Mouse (Mus musculus) intestine, postnatal 0 days (tissue): Measurements from ENCODE around the gene Zc3h7a. TPM values are rescaled to one million over a fixed set of nuclear protein-coding genes. Genes with fewer than 3 reads are reported as not detected.
"Not testable (repeated sequence)": the region's sequence is repeated elsewhere in the genome, so short reads cannot be mapped to it uniquely, and the experiment has no call there.

Experiments
- ATAC-seq: fragments of 200-750 bp; cut with Nextera tagmentation; 2 replicates; pipeline ENCODE4 v1.8.0; 2017; ENCODE audit warnings: mild to moderate bottlenecking, moderate TSS enrichment, moderate library complexity
- H3K27ac ChIP-seq: fragments of 300-500 bp; sonication (generic); 2 replicates; pipeline ENCODE4 v1.5.1; 2014; ENCODE audit warnings: mild to moderate bottlenecking, low read depth, low read length, moderate library complexity
- H3K27me3 ChIP-seq: fragments of 300-500 bp; sonication (generic); replicated peaks from 2 replicates; pipeline ENCODE4 v1.6.1; 2014; ENCODE audit warnings: low read length, mixed read lengths; ENCODE audit not compliant: control insufficient read depth, insufficient read depth
- H3K36me3 ChIP-seq: fragments of 300-500 bp; sonication (generic); 2 replicates; pipeline ENCODE4 v1.6.1; 2014; ENCODE audit warnings: mild to moderate bottlenecking, moderate library complexity; ENCODE audit not compliant: control insufficient read depth, insufficient read depth
- H3K4me1 ChIP-seq: fragments of 300-500 bp; sonication (generic); replicated peaks from 2 replicates; pipeline ENCODE4 v1.6.1; 2014; ENCODE audit warnings: antibody characterized with exemption, low read length, mixed read lengths; ENCODE audit not compliant: control insufficient read depth, insufficient read depth
- H3K4me2 ChIP-seq: fragments of 300-500 bp; sonication (generic); replicated peaks from 2 replicates; pipeline ENCODE4 v1.6.1; 2014; ENCODE audit warnings: low read depth, mild to moderate bottlenecking, moderate library complexity
- H3K4me3 ChIP-seq: fragments of 300-500 bp; sonication (generic); 2 replicates; pipeline ENCODE4 v1.5.1; 2014; ENCODE audit warnings: low read depth, low read length
- H3K9ac ChIP-seq: fragments of 300-500 bp; sonication (generic); 2 replicates; pipeline ENCODE4 v1.6.1; 2014; ENCODE audit warnings: mild to moderate bottlenecking, low read depth, low read length
- H3K9me3 ChIP-seq: fragments of 300-500 bp; sonication (generic); 2 replicates; pipeline ENCODE4 v1.6.1; 2016; ENCODE audit warnings: mixed run types; ENCODE audit not compliant: control insufficient read depth
- CTCF ChIP-seq: sonication (generic); IDR thresholded peaks from 2 replicates; pipeline ENCODE4 v1.5.1; 2016; ENCODE audit warnings: low read depth, mild to moderate bottlenecking, control low read depth, antibody characterized with exemption, moderate library complexity
- WGBS: fragments of 180-500 bp; shearing (Covaris S2); extraction: QIAGEN DNeasy Blood & Tissue Kit; methylation state at CpG from one replicate; pipeline ENCODE4 v1.1.7; 2014; 5-methylcytosine and 5-hydroxymethylcytosine counted together
- polyA plus RNA-seq: library from polyadenylated mRNA; unstranded; fragments of >200 nt; fragmentation: Nextera tagmentation; extraction: Ambion mirVana; gene quantifications from 2 replicates; pipeline ENCODE4 v1.2.1, GENCODE M21; 2015

Zc3h7a gene
- polyA plus RNA-seq, 1 experiment from 2014 or later = 32.4 TPM

DNA sequence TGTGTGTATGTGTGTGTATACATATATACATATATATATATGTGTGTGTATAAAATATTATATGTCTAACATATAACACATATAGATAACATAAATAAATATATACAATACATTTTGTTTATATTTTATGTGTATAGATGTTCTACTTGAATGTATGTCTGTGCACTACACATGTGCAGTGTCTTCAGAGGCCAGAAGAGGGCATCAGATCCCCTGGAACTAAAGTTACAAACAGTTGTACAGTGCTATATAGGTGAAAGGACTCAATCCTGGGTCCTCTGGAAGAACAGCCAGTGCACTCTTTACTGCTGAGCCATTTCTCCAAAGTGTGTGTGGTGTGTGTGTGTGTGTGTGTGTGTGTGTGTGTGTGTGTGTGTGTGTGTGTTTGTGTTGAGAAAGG lies 21.7 kb downstream of the Zc3h7a start:
- Histone ChIP-seq H3K9me3 (no peaks in the 10 kb centered on the region), H3K36me3 (peaks cover 74% of the 10 kb centered on the region), H3K4me3 (no peak overlapping the region), H3K9ac (no peak overlapping the region), H3K4me1 (no peaks in the 10 kb centered on the region), H3K27ac (no peak overlapping the region), H3K27me3 (no peaks in the 10 kb centered on the region), H3K4me2 (no peak overlapping the region)
- peak; percentile 50 for TF ChIP-seq CTCF
- ATAC-seq = no peak

DNA sequence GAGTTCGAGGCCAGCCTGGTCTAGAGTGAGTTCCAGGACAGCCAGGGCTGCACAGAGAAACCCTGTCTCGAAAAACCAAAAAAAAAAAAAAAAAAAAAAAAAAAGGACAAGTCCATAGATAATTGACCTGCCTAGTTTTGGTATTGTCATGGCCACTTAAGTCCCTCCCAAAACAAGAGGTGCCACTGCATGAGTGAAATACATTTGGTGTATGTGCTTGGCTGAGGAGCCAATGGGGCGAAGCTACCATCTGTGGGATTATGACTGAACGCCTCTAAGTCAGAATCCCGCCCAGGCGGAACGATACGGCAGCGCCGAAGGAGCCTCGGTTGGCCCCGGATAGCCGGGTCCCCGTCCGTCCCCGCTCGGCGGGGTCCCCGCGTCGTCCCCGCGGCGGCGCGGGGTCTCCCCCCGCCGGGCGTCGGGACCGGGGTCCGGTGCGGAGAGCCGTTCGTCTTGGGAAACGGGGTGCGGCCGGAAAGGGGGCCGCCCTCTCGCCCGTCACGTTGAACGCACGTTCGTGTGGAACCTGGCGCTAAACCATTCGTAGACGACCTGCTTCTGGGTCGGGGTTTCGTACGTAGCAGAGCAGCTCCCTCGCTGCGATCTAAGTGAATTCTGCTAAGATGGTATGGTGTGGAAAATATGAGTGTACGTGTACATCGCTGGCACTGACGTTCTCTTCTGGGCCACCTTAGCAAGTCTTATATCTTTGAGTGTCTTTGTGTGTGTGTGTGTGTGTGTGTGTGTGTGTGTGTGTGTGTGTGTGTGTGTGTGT lies 32.3 kb downstream of the Zc3h7a start:
- H3K27ac ChIP-seq, ATAC-seq, H3K4me2 ChIP-seq, H3K4me3 ChIP-seq, H3K9ac ChIP-seq, H3K4me1 ChIP-seq, H3K9me3 ChIP-seq, H3K27me3 ChIP-seq: not testable (repeated sequence)
- WGBS = 26% methylated on average over 54 of the region's 56 CpGs
- peaks cover 71% of the 10 kb centered on the region for H3K36me3 ChIP-seq

DNA sequence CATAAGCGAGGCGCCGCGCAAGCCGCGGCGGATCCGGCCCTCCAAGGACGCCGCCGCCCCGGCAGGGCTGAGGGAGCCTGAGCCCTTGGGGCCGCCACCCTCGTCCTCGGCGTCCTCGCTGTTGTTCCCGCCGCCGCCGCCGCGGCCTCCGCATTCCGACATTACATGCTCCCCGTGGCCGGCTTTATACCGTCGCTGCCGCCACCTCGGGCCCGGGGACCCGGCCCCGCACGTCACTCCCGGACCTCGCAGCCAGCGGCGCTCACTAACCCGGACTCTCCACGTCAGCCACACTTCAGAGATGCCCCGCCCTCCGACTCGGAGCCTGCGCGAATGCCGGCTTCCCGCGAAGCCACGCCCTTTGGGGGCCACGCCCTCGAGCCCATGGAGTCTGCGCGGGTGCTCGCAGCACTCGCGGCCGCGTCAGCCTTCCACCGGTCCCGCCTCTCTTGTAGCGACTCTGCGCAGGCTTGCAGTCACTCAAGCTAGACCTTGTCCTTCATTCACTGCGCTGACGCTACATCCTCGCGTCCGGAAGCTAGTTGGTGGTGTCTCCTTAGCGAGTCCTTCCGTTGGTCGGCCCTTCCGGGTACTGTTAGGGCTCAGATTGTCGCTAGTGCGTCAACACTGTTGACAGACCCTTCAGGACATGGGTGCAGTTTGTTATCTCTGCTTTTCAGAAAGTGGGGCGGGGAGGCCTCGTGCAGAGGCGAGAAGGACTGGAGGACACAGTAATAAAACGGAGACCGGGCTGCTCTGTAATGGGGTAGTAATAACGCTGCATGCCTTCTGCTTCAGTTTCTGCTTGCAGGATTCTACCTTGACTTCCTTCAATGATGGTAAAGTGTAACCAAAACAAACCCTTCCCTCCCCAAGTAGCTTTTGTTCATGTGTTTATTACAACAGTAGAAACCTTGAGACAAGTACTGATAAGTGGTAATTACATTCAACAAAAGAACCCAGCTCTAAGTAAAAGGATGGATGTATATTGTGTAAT lies 41.5 kb downstream of the Zc3h7a start, which contains the start of gene Txndc11:
Gene Txndc11 (minus strand): TSS at position 303 of the 997 bp plus-strand sequence.
- H3K4me2 ChIP-seq = peak within 1 kb of the TSS; percentile 66
- H3K36me3 ChIP-seq = peaks cover 28% of the 10 kb centered on the region
- peak within 1 kb of the TSS; percentile 97 for H3K27ac ChIP-seq
- H3K27me3 ChIP-seq = no peaks in the 10 kb centered on the region
- H3K4me1 ChIP-seq = no peaks in the 10 kb centered on the region
- ATAC-seq = peak; percentile 99
- no peaks in the 10 kb centered on the region for H3K9me3 ChIP-seq
- WGBS = under 1% methylated on average over 64 of the region's 80 CpGs
- peak within 1 kb of the TSS; percentile 80 for H3K4me3 ChIP-seq
- H3K9ac ChIP-seq = peak within 1 kb of the TSS; percentile 94
- TF ChIP-seq CTCF = no peak

DNA sequence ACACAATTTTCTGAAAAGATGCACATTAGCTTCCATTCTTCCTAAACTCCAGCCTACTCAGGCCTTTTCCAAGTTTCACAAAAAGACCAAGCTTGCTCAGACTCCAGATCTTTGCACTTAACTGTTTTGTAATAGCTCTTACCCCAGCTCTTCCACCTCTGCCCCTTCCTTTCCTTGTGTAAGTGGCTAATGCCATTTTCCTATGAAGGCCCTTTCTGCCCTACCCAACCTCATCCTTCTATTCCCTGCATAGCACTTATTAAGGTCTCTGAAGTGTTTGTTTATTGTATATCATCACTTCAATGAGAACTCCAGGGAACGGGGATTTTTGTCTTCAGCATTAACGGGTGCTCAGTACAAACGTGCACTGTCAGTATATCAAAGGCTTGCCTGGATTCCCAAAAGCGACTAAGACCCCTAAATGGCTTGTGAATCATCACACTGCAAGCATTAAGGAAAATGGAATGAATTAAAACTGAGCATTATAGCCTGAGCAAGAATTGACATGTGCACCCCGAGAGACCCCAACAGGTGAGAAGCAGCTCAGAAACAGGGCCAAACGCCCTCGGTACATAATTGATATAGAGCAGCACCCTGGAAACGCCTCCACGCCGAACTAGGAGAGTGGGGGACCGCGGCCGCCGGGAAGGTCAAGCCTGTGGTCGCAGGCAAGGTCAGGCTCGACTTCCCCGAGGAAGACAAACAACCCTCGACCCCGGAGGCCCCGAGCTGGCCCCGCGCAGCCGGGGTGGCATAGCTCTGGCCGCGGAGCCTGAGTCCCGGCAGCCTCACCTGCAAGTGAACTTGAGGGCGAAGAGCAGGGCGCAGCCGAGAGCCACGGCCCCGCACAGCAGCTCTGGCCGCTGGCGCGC lies 42.5 kb downstream of the Zc3h7a start:
- ATAC-seq = no peak
- under 1% methylated on average over 34 of the region's 34 CpGs for WGBS
- Histone ChIP-seq H3K36me3 (peaks cover 19% of the 10 kb centered on the region), H3K9ac (peak overlapping the region; percentile 94), H3K27ac (peak overlapping the region; percentile 97), H3K4me1 (no peaks in the 10 kb centered on the region), H3K4me3 (peak overlapping the region; percentile 80), H3K27me3 (no peaks in the 10 kb centered on the region), H3K9me3 (no peaks in the 10 kb centered on the region), H3K4me2 (peak overlapping the region; percentile 66)
- no peak for TF ChIP-seq CTCF

DNA sequence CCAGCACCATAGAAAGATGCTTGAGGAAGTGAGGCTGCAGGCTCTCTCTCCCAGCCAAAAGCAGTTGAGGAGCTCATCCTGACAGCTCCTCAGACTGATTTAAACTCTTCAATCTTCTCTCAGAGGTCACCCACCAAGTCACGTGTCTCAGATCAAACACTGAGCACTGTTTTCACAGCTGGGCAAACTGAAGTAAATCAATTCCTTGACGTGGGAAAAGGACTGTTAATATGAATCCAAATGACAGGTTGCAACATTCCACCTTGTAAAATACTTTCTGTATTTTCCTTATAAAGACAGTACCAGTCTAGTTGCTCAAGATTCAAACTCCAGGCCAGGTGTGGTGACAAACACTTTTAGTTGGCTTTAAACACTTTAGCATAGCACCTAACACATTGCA lies 43.4 kb downstream of the Zc3h7a start:
- ATAC-seq = no peak
- 3% methylated on average over 2 of the region's 2 CpGs for WGBS
- H3K9ac ChIP-seq = no peak overlapping the region
- no peaks in the 10 kb centered on the region for H3K27me3 ChIP-seq
- H3K4me3 ChIP-seq = peak overlapping the region; percentile 80
- H3K4me2 ChIP-seq = peak overlapping the region; percentile 66
- no peak overlapping the region for H3K27ac ChIP-seq
- no peaks in the 10 kb centered on the region for H3K9me3 ChIP-seq
- H3K4me1 ChIP-seq = no peaks in the 10 kb centered on the region
- no peak for TF ChIP-seq CTCF
- peaks cover 17% of the 10 kb centered on the region for H3K36me3 ChIP-seq
